Mouse (Mus musculus) CD4-positive naive resting alpha-beta T cell, adult 76 days (primary cell): Measurements from ENCODE around the gene Pdlim1. TPM values are rescaled to one million over a fixed set of nuclear protein-coding genes. Genes with fewer than 3 reads are reported as not detected.

ENCODE experiments used
- total RNA-seq: library from RNA; stranded (reverse); gene quantifications from one replicate; pipeline ENCODE4 v1.2.4, GENCODE M21; 2023

Gene Pdlim1
- 167 TPM for total RNA-seq

DNA sequence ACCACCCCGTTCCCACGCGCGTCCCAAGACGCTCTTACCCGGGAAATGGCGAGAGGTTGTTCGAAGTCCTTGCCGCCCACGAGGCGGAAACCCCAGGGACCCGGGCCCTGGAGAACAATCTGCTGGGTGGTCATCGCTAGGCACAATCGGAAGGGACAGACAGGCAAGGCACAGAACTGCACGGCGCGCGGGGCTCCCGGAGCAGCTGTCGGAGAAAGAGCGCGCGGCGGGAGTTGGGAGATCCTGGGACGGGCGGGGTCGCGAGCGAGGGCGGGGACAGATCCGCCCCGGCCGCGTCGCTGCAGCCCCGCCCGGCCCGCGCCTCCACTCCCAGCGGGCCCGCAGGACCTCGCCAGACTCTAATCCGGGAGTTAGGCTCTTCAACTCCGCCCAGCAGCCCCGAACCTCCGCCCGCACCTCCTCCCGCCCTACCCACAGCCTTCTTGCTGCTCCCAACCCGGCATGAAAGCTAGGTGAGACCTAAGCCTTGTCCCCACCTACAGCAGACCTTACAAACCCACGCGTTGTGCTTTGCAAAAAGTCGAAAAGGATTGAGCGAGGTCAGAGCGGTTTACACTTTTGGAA lies at the start of gene Pdlim1:
TSS of gene Pdlim1 (minus strand) at position 535 of the 585 bp plus-strand sequence.

DNA sequence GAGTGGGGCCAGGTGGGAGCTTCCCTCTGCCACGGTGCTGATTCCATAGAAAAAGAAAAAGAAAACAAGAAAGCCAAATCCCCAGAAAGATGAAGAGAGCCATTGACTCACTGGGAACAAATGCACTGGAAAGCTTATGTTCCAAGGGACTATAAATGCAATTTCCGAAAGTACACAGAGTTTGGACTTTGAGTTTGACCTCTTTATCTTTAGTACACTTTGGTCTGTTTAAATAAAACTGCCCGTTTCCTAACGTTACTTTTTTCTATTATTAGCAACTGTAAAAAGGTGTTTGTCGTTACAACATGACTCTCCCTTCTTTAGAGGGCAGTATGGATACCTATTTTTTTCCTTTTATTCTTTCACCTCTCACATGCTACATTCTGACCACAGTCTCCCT lies 84.5 kb downstream of the Pdlim1 start, which contains the start of gene Cyp2c70:
TSS of gene Cyp2c70 (minus strand) at position 174 of the 400 bp plus-strand sequence.

Other genes with a start within 250 kb of the Pdlim1 start
- gene Cyp2c54, start 198.0 kb downstream of the Pdlim1 start, total RNA-seq: not detected
- not detected for gene Cyp2c50, start 182.2 kb downstream of the Pdlim1 start, total RNA-seq
- not detected for gene Cyp2c70, start 84.5 kb downstream of the Pdlim1 start, total RNA-seq
- gene Sorbs1, start 241.9 kb upstream of the Pdlim1 start, total RNA-seq: 20.8 TPM